In the genomic region with DNA sequence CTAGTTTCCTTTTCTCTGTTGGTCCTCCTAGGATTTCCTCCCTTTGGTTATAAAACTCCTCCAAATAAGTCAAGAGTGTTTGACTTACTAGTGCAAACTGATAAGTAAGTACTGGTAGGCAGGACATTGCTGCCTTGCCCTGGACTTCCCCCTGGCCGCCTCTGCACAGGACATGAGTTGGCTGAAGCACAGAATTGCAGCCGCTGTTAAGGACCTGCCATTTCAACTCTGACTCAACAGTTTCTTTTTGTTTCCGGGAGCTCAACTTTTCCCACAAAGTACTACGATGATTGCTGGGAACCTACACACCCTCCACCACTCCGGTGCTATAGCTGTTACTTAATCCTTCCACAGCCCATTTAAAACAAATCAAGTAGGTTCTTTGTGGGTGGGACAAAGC, we compare ENCODE assay signal across 8 mouse cellular contexts. TPM values are rescaled to one million over a fixed set of nuclear protein-coding genes. Genes with fewer than 3 reads are reported as not detected.
DNase-seq lines count a peak whose midpoint lies in the region; ATAC-seq and TF ChIP-seq lines count a peak whose summit lies in the region.

No protein-coding gene starts in this region.

- no peak for ATAC-seq in kidney, postnatal 0 days (replicated peaks; ENCODE audit: low FRiP score, low read depth)
- peak; percentile 83 for ATAC-seq in megakaryocyte, adult 5-6 weeks (ENCODE audit: poor library complexity, severe bottlenecking)
- ATAC-seq in midbrain, embryonic 13.5 days, result no peak

- H3K9me3 ChIP-seq in kidney, postnatal 0 days (replicated peaks; ENCODE audit: low read length), result no peaks in the 10 kb centered on the region
- no peaks in the 10 kb centered on the region for H3K9me3 ChIP-seq in midbrain, embryonic 13.5 days

- H3K36me3 ChIP-seq in kidney, adult 2 months (ENCODE audit: control insufficient read depth, insufficient read depth, low read length), result peaks cover 11% of the 10 kb centered on the region
- peaks cover 28% of the 10 kb centered on the region for H3K36me3 ChIP-seq in kidney, postnatal 0 days (ENCODE audit: insufficient read depth, low read length)
- peaks cover 63% of the 10 kb centered on the region for H3K36me3 ChIP-seq in midbrain, embryonic 13.5 days

- 0 out of 2 replicates have a peak overlapping the region, but pooled peaks have one; percentile 28 for H3K27ac ChIP-seq in kidney, adult 2 months (ENCODE audit: insufficient read depth, low read depth, low read length)
- no peak overlapping the region for H3K27ac ChIP-seq in kidney, postnatal 0 days
- no peak overlapping the region for H3K27ac ChIP-seq in midbrain, embryonic 13.5 days

- WGBS in kidney, adult 2 months, result 38% methylated on average over 5 of the region's 5 CpGs
- 67% methylated on average over 5 of the region's 5 CpGs for WGBS in kidney, postnatal 0 days
- 73% methylated on average over 5 of the region's 5 CpGs for WGBS in midbrain, embryonic 13.5 days

- no peak for TF ChIP-seq CTCF in kidney, adult 2 months (conservative IDR thresholded peaks at IDR 0.05; ENCODE audit: insufficient read depth, insufficient read length, low read depth, low read length)
- no peak for TF ChIP-seq CTCF in kidney, postnatal 0 days (IDR thresholded peaks at IDR 0.05; ENCODE audit: low read depth)

- H3K4me2 ChIP-seq in kidney, postnatal 0 days (ENCODE audit: low read length), result no peak overlapping the region
- no peak overlapping the region for H3K4me2 ChIP-seq in midbrain, embryonic 13.5 days (replicated peaks)

- no peak overlapping the region for H3K9ac ChIP-seq in kidney, postnatal 0 days (ENCODE audit: low read depth, low read length)
- H3K9ac ChIP-seq in midbrain, embryonic 13.5 days (replicated peaks), result no peak overlapping the region

- H3K27me3 ChIP-seq in kidney, adult 2 months (replicated peaks; ENCODE audit: control insufficient read depth, insufficient read depth, low read length), result no peaks in the 10 kb centered on the region
- no peaks in the 10 kb centered on the region for H3K27me3 ChIP-seq in kidney, postnatal 0 days (ENCODE audit: insufficient read depth, low read length)
- H3K27me3 ChIP-seq in midbrain, embryonic 13.5 days, result no peaks in the 10 kb centered on the region

- no peak for TF ChIP-seq POLR2A in kidney, adult 2 months (IDR thresholded peaks at IDR 0.05; ENCODE audit: low read depth, low read length)

- DNase-seq in kidney, adult 2 months, result peak; percentile 60
- no peak for DNase-seq in kidney, adult 18-20 months
- peak; percentile 11 to 21 for DNase-seq in gastrocnemius, adult 8-10 months (ENCODE audit: low spot score in 2 of 2)
- peak; percentile 14 for DNase-seq in kidney, postnatal 0 days (ENCODE audit: low spot score)
- DNase-seq in cerebellum, adult 9-10 months, result no peak
- no peak for DNase-seq in thymus, adult 18-20 months

- no peaks in the 10 kb centered on the region for H3K4me1 ChIP-seq in kidney, adult 2 months (ENCODE audit: control insufficient read depth, insufficient read depth, low read length)
- H3K4me1 ChIP-seq in kidney, postnatal 0 days (replicated peaks; ENCODE audit: insufficient read depth, low read length), result no peaks in the 10 kb centered on the region
- H3K4me1 ChIP-seq in midbrain, embryonic 13.5 days (replicated peaks), result no peaks in the 10 kb centered on the region

- H3K4me3 ChIP-seq in kidney, adult 2 months (ENCODE audit: insufficient read depth, low read depth, low read length), result no peak overlapping the region
- H3K4me3 ChIP-seq in kidney, postnatal 0 days (replicated peaks; ENCODE audit: low read depth, low read length), result no peak overlapping the region
- no peak overlapping the region for H3K4me3 ChIP-seq in midbrain, embryonic 13.5 days (replicated peaks)

RNA-seq across cellular contexts. Expression of a gene that starts 30.8 kb away (rescaled TPM):
- polyA plus RNA-seq in kidney, adult 2 months (2012; rRNA removed), result 33.1 and 38.2 TPM in 2 replicates
- 10 to 100 TPM; 16.4 to 24.8 (median 19.4) TPM for total RNA-seq in gastrocnemius, adult 8-10 months (2022)
- 31.6 and 32.5 TPM in 2 replicates for polyA plus RNA-seq in kidney, postnatal 0 days (2015; fragmentation: Nextera tagmentation; extraction: Ambion mirVana)
- total RNA-seq in megakaryocyte, adult 5-6 weeks (2015), result 3.3 and 6.0 TPM in 2 replicates
- 6.9 and 9.0 TPM in 2 replicates for total RNA-seq in megakaryocyte, adult 5-6 weeks (2017)
- 68.2 and 74.3 TPM in 2 replicates for polyA plus RNA-seq in midbrain, embryonic 13.5 days (2015; fragmentation: Nextera tagmentation; extraction: Ambion mirVana)

RNA-seq across cellular contexts. Expression of a gene that starts 54.6 kb away (rescaled TPM):
- 7.0 and 9.2 TPM in 2 replicates for polyA plus RNA-seq in kidney, adult 2 months (2012; rRNA removed)
- 10 to 100 TPM; 34.2 to 39.3 (median 36.7) TPM for total RNA-seq in gastrocnemius, adult 8-10 months (2022)
- polyA plus RNA-seq in kidney, postnatal 0 days (2015; fragmentation: Nextera tagmentation; extraction: Ambion mirVana), result 56.2 and 58.2 TPM in 2 replicates
- 70.9 and 75.9 TPM in 2 replicates for total RNA-seq in megakaryocyte, adult 5-6 weeks (2015)
- total RNA-seq in megakaryocyte, adult 5-6 weeks (2017), result 99.2 and 125 TPM in 2 replicates
- 115 and 116 TPM in 2 replicates for polyA plus RNA-seq in midbrain, embryonic 13.5 days (2015; fragmentation: Nextera tagmentation; extraction: Ambion mirVana)

Comparison
In these comparisons a context has a peak if more than half of its experiments do, and no peak if none do; other contexts are left out.
1. DNase-seq: peak in kidney, adult 2 months (single experiment), gastrocnemius, adult 8-10 months (2 of 2) and kidney, postnatal 0 days (single experiment); none in kidney, adult 18-20 months (single experiment), cerebellum, adult 9-10 months (single experiment) and thymus, adult 18-20 months (0 of 2).